Mouse (Mus musculus) heart, embryonic 14.5 days (tissue): ENCODE data around the gene Gm20696. TPM values are rescaled to one million over a fixed set of nuclear protein-coding genes. Genes with fewer than 3 reads are reported as not detected.

Source experiments
- ATAC-seq: fragments of 200-750 bp; cut with Nextera tagmentation; 2 replicates; pipeline ENCODE4 v1.8.0; 2017; ENCODE audit warnings: low read depth, moderate TSS enrichment; ENCODE audit not compliant: insufficient number of reproducible peaks, insufficient read depth, low FRiP score
- H3K27ac ChIP-seq, 2 experiments: fragments of 200-500 bp in 1 of 2; fragments of 300-500 bp in 1 of 2; sonication (generic) in 1 of 2; replicated peaks in 1 of 2; 2 replicates each; pipeline ENCODE4 v1.5.1; 2012 to 2014; ENCODE audit warnings: low read depth in 2 of 2, low read length in 2 of 2, control low read depth in 1 of 2, mild to moderate bottlenecking in 1 of 2, mixed read lengths in 1 of 2; ENCODE audit not compliant: control insufficient read depth in 1 of 2, insufficient read depth in 1 of 2
- H3K27me3 ChIP-seq: fragments of 300-500 bp; sonication (generic); 2 replicates; pipeline ENCODE4 v1.6.1; 2014; ENCODE audit warnings: mild to moderate bottlenecking, low read length, control low read depth; ENCODE audit not compliant: control insufficient read depth, insufficient read depth
- H3K36me3 ChIP-seq: fragments of 300-500 bp; sonication (generic); 2 replicates; pipeline ENCODE4 v1.6.1; 2014; ENCODE audit warnings: mild to moderate bottlenecking, control low read depth, low read length, mixed read lengths; ENCODE audit not compliant: control insufficient read depth, insufficient read depth
- H3K4me1 ChIP-seq, 2 experiments: fragments of 200-500 bp in 1 of 2; fragments of 300-500 bp in 1 of 2; sonication (generic) in 1 of 2; 2 replicates each; pipeline ENCODE4 v1.6.1; 2012 to 2014; ENCODE audit warnings: low read length in 2 of 2, control low read depth in 1 of 2, mixed read lengths in 1 of 2; ENCODE audit not compliant: control insufficient read depth in 2 of 2, insufficient read depth in 2 of 2
- H3K4me2 ChIP-seq: fragments of 300-500 bp; sonication (generic); 2 replicates; pipeline ENCODE4 v1.6.1; 2014; ENCODE audit warnings: mild to moderate bottlenecking, low read length
- H3K4me3 ChIP-seq, 2 experiments: fragments of 200-500 bp in 1 of 2; fragments of 300-500 bp in 1 of 2; sonication (generic) in 1 of 2; 2 replicates each; pipeline ENCODE4 v1.5.1; 2012 to 2014; ENCODE audit warnings: low read length in 2 of 2, mild to moderate bottlenecking in 2 of 2, control low read depth in 1 of 2, low read depth in 1 of 2, moderate library complexity in 1 of 2; ENCODE audit not compliant: control insufficient read depth in 1 of 2, insufficient read depth in 1 of 2
- H3K9ac ChIP-seq: fragments of 300-500 bp; sonication (generic); 2 replicates; pipeline ENCODE4 v1.6.1; 2014; ENCODE audit warnings: mild to moderate bottlenecking, low read length
- H3K9me3 ChIP-seq: fragments of 300-500 bp; sonication (generic); 2 replicates; pipeline ENCODE4 v1.6.1; 2016; ENCODE audit warnings: low read length, control low read depth; ENCODE audit not compliant: control insufficient read depth
- WGBS: fragments of 180-500 bp; shearing (Covaris S2); extraction: QIAGEN DNeasy Blood & Tissue Kit; methylation state at CpG from one replicate; pipeline ENCODE4 v1.1.7; 2014; 5-methylcytosine and 5-hydroxymethylcytosine counted together
- polyA plus RNA-seq: library from polyadenylated mRNA; unstranded; fragments of >200 nt; fragmentation: Nextera tagmentation; extraction: Ambion mirVana; gene quantifications from 2 replicates; pipeline ENCODE4 v1.2.1, GENCODE M21; 2014

Gene Gm20696
- polyA plus RNA-seq, 1 experiment from 2014 or later = 3.9 TPM

- no peak overlapping the region for H3K4me2 ChIP-seq
- H3K27me3 ChIP-seq = no peaks in the 10 kb centered on the region
- peaks cover 17 to 22% of the 10 kb centered on the region in 2 experiments; a peak in 3 of 4 replicates for H3K4me1 ChIP-seq
- H3K4me3 ChIP-seq = no peak overlapping the region
- no peaks in the 10 kb centered on the region for H3K36me3 ChIP-seq
- no peak overlapping the region for H3K27ac ChIP-seq
- H3K9me3 ChIP-seq = no peaks in the 10 kb centered on the region
- no peak for ATAC-seq
- H3K9ac ChIP-seq = no peak overlapping the region
- 43% methylated on average over 2 of the region's 2 CpGs for WGBS
Observed at GRCm38 (mm10) chr6:99385059-99385604, 281.5 kb downstream of the Gm20696 start.

GRCm38 (mm10) chr6:99383846-99384472 lies 282.6 kb downstream of the Gm20696 start:
- Histone ChIP-seq H3K4me2 (no peak overlapping the region), H3K4me3 (no peak overlapping the region), H3K9ac (no peak overlapping the region), H3K4me1 (peaks cover 13 to 20% of the 10 kb centered on the region in 2 experiments; a peak in 3 of 4 replicates), H3K9me3 (no peaks in the 10 kb centered on the region), H3K27ac (no peak overlapping the region), H3K36me3 (no peaks in the 10 kb centered on the region), H3K27me3 (no peaks in the 10 kb centered on the region)
- ATAC-seq = no peak
- WGBS = 42% methylated on average over 4 of the region's 4 CpGs

GRCm38 (mm10) chr6:99380146-99380545 lies 286.5 kb downstream of the Gm20696 start:
- WGBS = 72% methylated on average over 5 of the region's 5 CpGs

GRCm38 (mm10) chr6:99378997-99379710 lies 287.4 kb downstream of the Gm20696 start:
- ATAC-seq = peak; percentile 69
- Histone ChIP-seq H3K9ac (no peak overlapping the region), H3K27me3 (no peaks in the 10 kb centered on the region), H3K27ac (peak overlapping the region; percentile 33 to 71), H3K4me3 (no peak overlapping the region), H3K36me3 (no peaks in the 10 kb centered on the region), H3K4me1 (peaks cover 25 to 33% of the 10 kb centered on the region in 2 experiments), H3K4me2 (no peak overlapping the region), H3K9me3 (no peaks in the 10 kb centered on the region)
- 72% methylated on average over 7 of the region's 7 CpGs for WGBS

More at GRCm38 (mm10) chr6:99380146-99380545, 286.5 kb downstream of the Gm20696 start:
- H3K9ac ChIP-seq = no peak overlapping the region
- H3K36me3 ChIP-seq = no peaks in the 10 kb centered on the region
- no peak overlapping the region for H3K4me2 ChIP-seq
- H3K27me3 ChIP-seq = no peaks in the 10 kb centered on the region
- peaks cover 19 to 30% of the 10 kb centered on the region in 2 experiments for H3K4me1 ChIP-seq
- H3K9me3 ChIP-seq = no peaks in the 10 kb centered on the region
- no peak for ATAC-seq
- H3K27ac ChIP-seq = peak overlapping the region in 1 of 2 experiments; percentile 71; a peak in 2 of 4 replicates
- no peak overlapping the region for H3K4me3 ChIP-seq

- Histone ChIP-seq H3K4me3 (no peak overlapping the region), H3K9me3 (no peaks in the 10 kb centered on the region), H3K4me2 (no peak overlapping the region), H3K27me3 (no peaks in the 10 kb centered on the region), H3K9ac (no peak overlapping the region), H3K27ac (peak overlapping the region; percentile 31 to 71; a peak in 2 of 4 replicates), H3K4me1 (peaks cover 18 to 27% of the 10 kb centered on the region in 2 experiments), H3K36me3 (no peaks in the 10 kb centered on the region)
- ATAC-seq = no peak
- WGBS = 65% methylated on average over 4 of the region's 4 CpGs
Observed at GRCm38 (mm10) chr6:99377716-99378115, 288.9 kb downstream of the Gm20696 start.

GRCm38 (mm10) chr6:99377131-99377530 lies 289.5 kb downstream of the Gm20696 start:
- H3K4me3 ChIP-seq = no peak overlapping the region
- no peaks in the 10 kb centered on the region for H3K36me3 ChIP-seq
- no peak for ATAC-seq
- H3K27me3 ChIP-seq = no peaks in the 10 kb centered on the region
- 55% methylated on average over 2 of the region's 2 CpGs for WGBS
- no peak overlapping the region for H3K4me2 ChIP-seq
- peaks cover 18 to 27% of the 10 kb centered on the region in 2 experiments for H3K4me1 ChIP-seq
- H3K9ac ChIP-seq = no peak overlapping the region
- H3K9me3 ChIP-seq = no peaks in the 10 kb centered on the region
- H3K27ac ChIP-seq = peak overlapping the region in 1 of 2 experiments; percentile 71; a peak in 2 of 4 replicates

GRCm38 (mm10) chr6:99376721-99377120 lies 289.9 kb downstream of the Gm20696 start:
- no peak for ATAC-seq
- Histone ChIP-seq H3K9me3 (no peaks in the 10 kb centered on the region), H3K4me2 (no peak overlapping the region), H3K36me3 (no peaks in the 10 kb centered on the region), H3K9ac (no peak overlapping the region), H3K27ac (no peak overlapping the region), H3K27me3 (no peaks in the 10 kb centered on the region), H3K4me1 (peaks cover 20 to 27% of the 10 kb centered on the region in 2 experiments), H3K4me3 (no peak overlapping the region)
- 89% methylated on average over 8 of the region's 8 CpGs for WGBS
